Mouse (Mus musculus): ENCODE results near the gene Adam10. TPM values are rescaled to one million over a fixed set of nuclear protein-coding genes. Genes with fewer than 3 reads are reported as not detected.

Adam10 gene
- total RNA-seq, 2 experiments from 2014 or later, result 14.1 to 17.3 TPM

- intact Hi-C loops (cut with DNase I), result no loop called here
- Histone ChIP-seq H3K4me3 (no peak overlapping the region), H3K27ac (no peak overlapping the region)
- DNase-seq, result no peak
- no peak for TF ChIP-seq CTCF (IDR thresholded peaks at IDR 0.05)
These were observed 20.5 kb upstream of the Adam10 start for GRCm38 (mm10) chr9:70658266-70658665.

GRCm38 (mm10) chr9:70664847-70665246 lies 13.9 kb upstream of the Adam10 start:
- Histone ChIP-seq H3K27ac (no peak overlapping the region), H3K4me3 (no peak overlapping the region)
- intact Hi-C loops (cut with DNase I), result no loop called here
- no peak for DNase-seq
- TF ChIP-seq CTCF (IDR thresholded peaks at IDR 0.05), result no peak

GRCm38 (mm10) chr9:70665372-70666145 lies 13.2 kb upstream of the Adam10 start:
- no peak overlapping the region for H3K4me3 ChIP-seq
- no peak overlapping the region for H3K27ac ChIP-seq
- TF ChIP-seq CTCF (IDR thresholded peaks at IDR 0.05), result no peak
- DNase-seq, result no peak
- intact Hi-C loops (cut with DNase I), result no loop called here

- TF ChIP-seq CTCF (IDR thresholded peaks at IDR 0.05), result no peak
- no peak for DNase-seq
- no peak overlapping the region for H3K4me3 ChIP-seq
- intact Hi-C loops (cut with DNase I), result no loop called here
- no peak overlapping the region for H3K27ac ChIP-seq
These were observed 12.0 kb upstream of the Adam10 start for GRCm38 (mm10) chr9:70666811-70667210.

DNA sequence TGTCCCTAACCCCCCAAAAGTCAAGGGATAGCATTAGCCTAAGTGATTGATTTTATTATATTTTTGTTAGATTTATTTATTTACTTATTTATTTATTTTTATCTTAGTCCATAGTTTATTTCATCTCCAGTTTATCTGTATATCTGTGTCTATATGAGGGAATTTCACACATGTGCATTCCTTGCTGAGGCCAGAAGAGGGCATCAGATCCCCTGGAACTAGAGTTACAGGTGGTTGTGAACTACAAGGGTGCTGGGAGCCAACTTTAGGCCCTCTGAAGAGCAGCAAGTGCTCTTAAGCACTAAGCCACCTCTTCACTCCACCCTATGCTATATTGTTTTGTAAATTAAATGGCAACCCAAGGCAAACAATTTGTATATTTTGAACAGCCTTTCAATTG lies 10.7 kb upstream of the Adam10 start:
- intact Hi-C loops (cut with DNase I), result no loop called here
- TF ChIP-seq CTCF (IDR thresholded peaks at IDR 0.05), result peak; percentile 55
- Histone ChIP-seq H3K27ac (no peak overlapping the region), H3K4me3 (no peak overlapping the region)
- DNase-seq, result no peak

- Histone ChIP-seq H3K4me3 (no peak overlapping the region), H3K27ac (no peak overlapping the region)
- no peak for DNase-seq
- TF ChIP-seq CTCF (IDR thresholded peaks at IDR 0.05), result no peak
- intact Hi-C loops (cut with DNase I), result no loop called here
These were observed 9.6 kb upstream of the Adam10 start for GRCm38 (mm10) chr9:70669197-70669596.

GRCm38 (mm10) chr9:70670381-70670780 lies 8.4 kb upstream of the Adam10 start:
- TF ChIP-seq CTCF (IDR thresholded peaks at IDR 0.05), result no peak

GRCm38 (mm10) chr9:70671278-70671677 lies 7.5 kb upstream of the Adam10 start:
- no peak for DNase-seq
- intact Hi-C loops (cut with DNase I), result loop anchor here (5.0 kb wide), 2 partner anchors 261 to 401 kb away; no protein-coding TSS in a partner anchor
- Histone ChIP-seq H3K4me3 (no peak overlapping the region), H3K27ac (no peak overlapping the region)
- no peak for TF ChIP-seq CTCF (IDR thresholded peaks at IDR 0.05)

More at GRCm38 (mm10) chr9:70670381-70670780, 8.4 kb upstream of the Adam10 start:
- Histone ChIP-seq H3K4me3 (no peak overlapping the region), H3K27ac (no peak overlapping the region)
- intact Hi-C loops (cut with DNase I), result loop anchor here (5.0 kb wide), 2 partner anchors 262 to 402 kb away; no protein-coding TSS in a partner anchor
- no peak for DNase-seq

DNA sequence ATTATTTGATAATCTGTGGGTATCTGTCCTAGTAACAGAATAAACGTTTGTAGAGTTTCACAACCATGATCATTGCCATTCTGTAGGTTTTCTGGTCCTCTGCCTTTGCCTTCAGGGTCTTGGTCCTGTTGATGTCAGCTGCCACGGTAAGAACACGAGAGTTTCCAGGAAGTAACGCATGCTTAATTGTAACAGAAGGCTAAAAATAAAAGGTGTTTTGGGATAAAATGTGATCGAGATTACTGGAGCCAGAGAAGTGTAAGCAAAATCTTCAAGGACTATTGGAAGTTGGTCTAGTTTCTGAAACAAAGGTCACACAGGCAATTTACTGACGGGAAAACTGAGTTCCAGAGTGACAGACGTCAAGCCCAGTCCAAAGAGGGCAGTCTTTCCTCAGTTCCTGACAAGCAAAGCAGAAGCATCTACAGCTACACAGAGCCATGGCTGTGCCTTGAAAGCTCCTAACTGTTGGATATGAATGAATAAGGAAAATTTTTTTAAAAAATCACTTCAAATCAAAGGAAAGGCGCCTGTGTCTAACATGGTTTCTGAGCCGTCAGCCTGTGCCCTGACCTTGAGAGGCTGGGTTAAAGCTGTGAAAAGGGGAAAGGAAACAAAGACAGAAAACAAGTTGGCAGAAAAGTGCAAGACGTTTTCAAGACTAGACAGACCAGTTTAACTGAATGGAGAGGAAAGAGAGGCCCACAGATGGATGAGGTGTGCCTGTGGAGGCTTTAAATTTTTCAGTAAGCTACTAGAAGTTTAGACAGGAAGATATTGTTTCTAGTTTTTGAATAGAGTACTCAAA lies 6.8 kb upstream of the Adam10 start:
- H3K27ac ChIP-seq, result no peak overlapping the region
- DNase-seq, result peak; percentile 33
- intact Hi-C loops (cut with DNase I), result loop anchor here (5.0 kb wide), 2 partner anchors 260 to 400 kb away; no protein-coding TSS in a partner anchor

DNA sequence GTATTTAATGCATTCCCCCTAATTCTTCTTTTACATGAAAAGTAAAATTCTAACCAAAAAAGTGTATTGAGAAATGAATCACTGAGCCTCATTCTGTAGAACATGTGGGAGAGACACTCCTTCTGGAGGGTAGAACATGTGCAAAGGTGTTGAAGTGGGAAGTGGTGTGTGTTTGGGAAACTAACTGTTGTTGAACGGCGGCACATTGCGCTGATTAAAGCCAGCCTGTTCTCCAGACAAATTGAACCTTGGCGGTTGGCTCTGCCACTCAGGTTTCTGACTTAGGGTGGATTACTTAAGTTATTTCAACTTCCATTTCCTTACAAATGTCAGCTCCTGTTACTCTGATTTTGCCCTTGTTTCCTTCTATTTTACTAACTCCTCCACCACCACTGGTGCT lies 5.1 kb upstream of the Adam10 start:
- H3K4me3 ChIP-seq, result no peak overlapping the region
- intact Hi-C loops (cut with DNase I), result loop anchor here (5.0 kb wide), 2 partner anchors 259 to 399 kb away; no protein-coding TSS in a partner anchor
- no peak for DNase-seq
- no peak for TF ChIP-seq CTCF (IDR thresholded peaks at IDR 0.05)
- H3K27ac ChIP-seq, result no peak overlapping the region

More for the DNA sequence above, 6.8 kb upstream of the Adam10 start:
- TF ChIP-seq CTCF (IDR thresholded peaks at IDR 0.05), result peak; percentile 67
- H3K4me3 ChIP-seq, result no peak overlapping the region

DNA sequence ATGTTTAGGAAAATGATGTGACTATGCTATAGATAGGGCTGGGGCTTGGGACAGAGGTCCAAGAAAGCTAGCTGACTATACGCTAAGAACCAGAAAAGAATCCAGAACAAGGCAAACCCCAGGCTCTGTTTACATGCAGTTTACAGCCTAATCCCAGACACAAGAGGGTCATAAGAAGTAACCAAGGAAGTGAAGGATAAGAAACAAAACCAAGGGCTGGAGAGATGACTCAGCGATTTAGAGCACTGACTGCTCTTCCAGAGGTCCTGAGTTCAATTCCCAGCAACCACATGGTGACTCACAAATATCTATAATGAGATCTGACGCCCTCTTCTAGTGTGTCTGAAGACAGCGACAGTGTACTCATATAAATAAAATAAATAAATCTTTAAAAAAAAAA lies 3.7 kb upstream of the Adam10 start:
- Histone ChIP-seq H3K27ac (no peak overlapping the region), H3K4me3 (no peak overlapping the region)
- no peak for DNase-seq
- TF ChIP-seq CTCF (IDR thresholded peaks at IDR 0.05), result no peak
- intact Hi-C loops (cut with DNase I), result loop anchor here (5.0 kb wide), 1 partner anchor 77 kb away; no protein-coding TSS in a partner anchor

DNA sequence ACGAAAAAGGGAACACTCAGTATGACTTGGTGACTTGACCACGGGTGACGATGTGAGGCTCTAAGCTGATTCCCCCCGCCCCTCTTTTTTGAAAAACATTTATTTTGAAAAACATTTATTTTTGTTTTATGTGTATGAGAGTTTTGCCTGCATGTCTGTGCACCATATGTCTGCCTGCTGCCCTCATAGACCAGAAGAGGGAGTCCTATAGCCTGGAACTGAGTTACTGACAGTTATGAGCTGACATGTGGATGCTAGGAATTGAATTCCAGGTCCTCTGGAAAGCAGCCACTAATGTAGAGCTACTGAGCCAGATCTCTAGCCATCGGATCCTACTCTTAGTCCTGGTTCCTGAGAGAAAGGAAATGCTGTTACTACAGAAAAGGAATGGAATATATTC lies 2.8 kb upstream of the Adam10 start:
- Histone ChIP-seq H3K4me3 (no peak overlapping the region), H3K27ac (no peak overlapping the region)
- no peak for DNase-seq
- intact Hi-C loops (cut with DNase I), result loop anchor here (5.0 kb wide), 1 partner anchor 76 kb away; no protein-coding TSS in a partner anchor
- TF ChIP-seq CTCF (IDR thresholded peaks at IDR 0.05), result no peak
